In genomic region chr14:62803204-62803603, GRCm38 (mm10) we compare ENCODE assay signal across 18 mouse cellular contexts.
"Had no signal": no experiment of that assay in that cellular context is flagged by ENCODE, and none has a peak within 500 bp of the region (broad histone marks: within the 10 kb centered on the region; RNA-seq: fewer than 3 reads in every experiment).

No protein-coding gene starts in this region.

- H3K4me1 ChIP-seq: midbrain, embryonic 15.5 days; neural tube, embryonic 15.5 days had no signal

- H3K4me3 ChIP-seq: midbrain, embryonic 10.5 days; midbrain, embryonic 13.5 days; midbrain, embryonic 15.5 days; myocyte; neural tube, embryonic 13.5 days; neural tube, embryonic 15.5 days had no signal

- H3K4me2 ChIP-seq: lung, embryonic 14.5 days; midbrain, embryonic 13.5 days; midbrain, embryonic 15.5 days; neural tube, embryonic 13.5 days; neural tube, embryonic 15.5 days had no signal

- H3K27me3 ChIP-seq: midbrain, embryonic 13.5 days; midbrain, embryonic 15.5 days; neural tube, embryonic 13.5 days; neural tube, embryonic 15.5 days had no signal

- H3K9ac ChIP-seq: lung, embryonic 14.5 days; midbrain, embryonic 13.5 days; midbrain, embryonic 15.5 days; neural tube, embryonic 13.5 days; neural tube, embryonic 15.5 days had no signal

- ATAC-seq: midbrain, embryonic 13.5 days; midbrain, embryonic 15.5 days had no signal

- DNase-seq: lung, adult 18-20 months; lung, embryonic 14.5 days; lung, postnatal 10 days; lung, postnatal 4 days; retina, postnatal 1 day; right cerebral cortex, adult 18-20 months; right cerebral cortex, postnatal 25 days; right cerebral cortex, postnatal 4 days; spleen, adult 18-20 months; thymus, adult 18-20 months; thymus, postnatal 14 days; thymus, postnatal 36 days had no signal

- H3K27ac ChIP-seq: midbrain, embryonic 10.5 days; midbrain, embryonic 13.5 days; midbrain, embryonic 15.5 days; neural tube, embryonic 13.5 days; neural tube, embryonic 15.5 days had no signal

- H3K36me3 ChIP-seq: midbrain, embryonic 10.5 days; midbrain, embryonic 13.5 days; midbrain, embryonic 15.5 days; neural tube, embryonic 13.5 days; neural tube, embryonic 15.5 days had no signal

- H3K9me3 ChIP-seq: midbrain, embryonic 10.5 days; midbrain, embryonic 13.5 days; midbrain, embryonic 15.5 days; neural tube, embryonic 13.5 days; neural tube, embryonic 15.5 days had no signal
